Mouse (Mus musculus) c-Kit-positive CD71-positive TER-119-positive erythroid progenitor cells, embryonic 14.5 days (primary cell): ENCODE data around the gene Col18a1.

ENCODE experiments used
- DNase-seq: peaks from one replicate; pipeline ENCODE4 v3.0.0-alpha.2; 2013; ENCODE audit warnings: low spot score

Col18a1 gene

GRCm38 (mm10) chr10:77182804-77183331 lies 16.5 kb upstream of the Col18a1 start:
- DNase-seq, result no peak

DNA sequence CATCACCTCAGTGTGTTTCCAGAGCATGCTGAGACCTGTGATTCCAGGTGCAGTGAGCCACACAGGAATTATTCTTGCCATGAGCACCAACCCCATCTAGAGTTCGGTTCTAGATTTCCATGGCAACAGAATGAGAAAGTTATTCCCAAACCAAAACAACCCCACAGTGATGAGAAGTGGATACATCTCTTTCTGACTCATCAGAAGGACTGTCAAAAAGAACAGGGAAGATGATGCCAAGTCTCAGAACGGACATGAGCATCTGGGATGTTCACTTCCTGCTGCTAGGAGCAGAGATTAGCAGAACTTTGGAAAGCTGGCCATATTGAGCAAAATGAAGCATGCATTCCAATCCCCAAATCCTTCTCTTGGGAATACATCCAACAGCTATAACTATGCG lies 13.8 kb upstream of the Col18a1 start:
- DNase-seq, result no peak

DNA sequence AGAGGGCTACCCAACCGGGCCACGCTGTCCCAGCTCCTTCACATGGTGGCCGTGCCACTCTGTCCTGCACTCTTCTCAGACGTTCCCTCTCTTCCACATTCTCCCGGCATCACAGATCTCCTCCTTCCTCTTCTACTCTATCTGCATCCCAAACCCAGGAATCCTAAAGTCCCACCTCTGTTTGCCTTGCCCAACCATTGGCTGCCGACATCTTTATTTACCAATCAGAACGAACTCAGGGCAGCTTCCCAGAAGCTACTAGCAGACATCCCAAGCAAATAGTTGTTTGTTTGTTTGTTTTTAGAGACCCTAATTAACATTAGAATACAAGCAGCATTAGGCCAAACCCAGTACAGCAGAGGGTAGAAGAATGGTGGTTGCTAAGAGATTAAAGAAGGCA lies 12.3 kb upstream of the Col18a1 start:
- no peak for DNase-seq

DNA sequence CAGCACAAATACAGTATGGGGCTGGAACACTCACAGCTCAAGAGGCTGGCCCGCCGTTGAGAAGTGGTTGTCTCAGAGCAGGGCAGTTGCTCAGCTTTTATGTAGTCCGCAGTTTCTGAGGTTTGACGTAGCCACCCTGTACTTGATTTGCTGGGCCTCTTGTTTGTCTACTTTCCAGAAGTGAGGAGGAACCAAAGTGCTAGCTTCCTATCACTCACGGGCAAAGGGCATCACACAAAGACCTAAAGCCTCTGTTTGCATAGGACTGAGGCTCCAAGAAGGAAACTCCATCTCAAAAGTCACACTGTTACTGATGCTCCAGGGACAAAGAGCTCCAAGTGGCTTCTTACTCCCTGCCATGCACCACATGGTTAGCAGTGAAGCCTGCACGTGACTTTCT lies 4.1 kb upstream of the Col18a1 start:
- DNase-seq, result no peak

- no peak for DNase-seq
Observed at GRCm38 (mm10) chr10:77165318-77165945, 916 bp downstream of the Col18a1 start.

GRCm38 (mm10) chr10:77164437-77165052 lies 1.8 kb downstream of the Col18a1 start:
- no peak for DNase-seq

- DNase-seq, result no peak
Observed at GRCm38 (mm10) chr10:77164041-77164436, 2.3 kb downstream of the Col18a1 start.

DNA sequence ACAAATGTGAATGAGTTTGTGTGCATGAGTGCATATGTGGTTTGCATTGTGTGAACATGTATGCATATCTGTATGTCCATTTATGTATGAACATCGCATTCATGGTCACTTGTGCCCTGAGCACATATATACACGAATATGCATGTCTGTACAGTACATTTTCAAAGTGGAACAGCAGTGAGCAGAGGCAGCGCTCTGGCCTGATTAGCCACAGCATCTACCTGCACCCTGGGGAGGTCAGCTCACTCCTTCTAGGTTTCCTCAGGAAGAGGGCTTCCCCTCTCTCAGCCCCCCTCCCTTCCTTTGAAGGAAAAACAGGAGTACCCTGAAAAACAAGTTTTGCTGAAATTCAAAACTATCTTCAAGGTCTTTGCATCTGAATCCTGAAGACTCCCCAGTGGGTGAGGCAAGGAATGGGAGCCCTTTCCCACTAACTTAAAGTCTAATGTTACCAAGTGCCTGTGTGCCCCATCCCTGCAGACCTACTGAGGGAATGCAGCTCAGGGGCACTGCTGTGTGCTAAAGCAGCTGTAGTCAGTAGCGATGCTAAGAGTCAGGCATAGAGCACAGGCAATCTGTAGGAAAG lies 2.9 kb downstream of the Col18a1 start:
- DNase-seq, result no peak

- DNase-seq, result peak; percentile 62
Observed at GRCm38 (mm10) chr10:77159573-77159972, 6.8 kb downstream of the Col18a1 start.

GRCm38 (mm10) chr10:77158948-77159347 lies 7.4 kb downstream of the Col18a1 start:
- peak; percentile 28 for DNase-seq

DNA sequence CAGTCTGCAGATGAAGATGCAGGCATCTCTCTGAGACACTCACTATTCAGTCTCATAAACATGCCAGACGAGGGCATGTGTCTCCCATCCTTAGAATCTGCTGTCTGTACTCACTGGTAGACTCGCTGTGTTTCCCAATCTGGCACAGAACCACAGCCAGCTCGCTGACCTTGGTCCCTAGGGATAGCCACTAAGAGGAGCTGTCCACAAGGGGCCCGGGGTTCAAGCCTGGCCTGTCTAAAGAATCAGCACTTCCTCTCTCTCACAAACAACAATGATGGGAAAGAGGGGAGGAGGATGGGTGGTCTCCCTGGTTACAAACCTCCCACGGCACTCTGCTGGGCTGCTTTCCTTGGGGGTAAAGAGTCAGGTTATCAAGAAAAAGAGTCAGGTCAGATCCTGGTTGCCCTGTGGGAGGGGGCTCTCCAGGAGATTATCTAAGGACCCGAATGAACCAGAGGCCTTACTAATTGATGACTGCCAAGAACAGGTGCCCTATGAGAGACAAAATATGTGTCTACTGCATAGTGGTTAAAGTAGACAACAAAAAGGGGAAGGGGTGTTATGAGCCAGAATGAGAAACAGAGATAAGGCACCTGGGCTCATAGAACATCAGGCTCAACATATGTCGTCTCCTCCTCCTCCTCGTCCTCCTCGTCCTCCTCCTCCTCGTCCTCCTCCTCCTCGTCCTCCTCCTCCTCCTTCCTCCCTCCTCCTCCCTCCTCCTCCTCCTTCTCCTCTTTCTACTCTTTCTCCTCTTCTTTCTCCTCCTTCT lies 8.9 kb downstream of the Col18a1 start:
- no peak for DNase-seq

- DNase-seq, result no peak
Observed at GRCm38 (mm10) chr10:77152178-77152621, 14.1 kb downstream of the Col18a1 start.

GRCm38 (mm10) chr10:77151551-77152002 lies 14.8 kb downstream of the Col18a1 start:
- no peak for DNase-seq

- no peak for DNase-seq
Observed at GRCm38 (mm10) chr10:77150947-77151521, 15.3 kb downstream of the Col18a1 start.

DNA sequence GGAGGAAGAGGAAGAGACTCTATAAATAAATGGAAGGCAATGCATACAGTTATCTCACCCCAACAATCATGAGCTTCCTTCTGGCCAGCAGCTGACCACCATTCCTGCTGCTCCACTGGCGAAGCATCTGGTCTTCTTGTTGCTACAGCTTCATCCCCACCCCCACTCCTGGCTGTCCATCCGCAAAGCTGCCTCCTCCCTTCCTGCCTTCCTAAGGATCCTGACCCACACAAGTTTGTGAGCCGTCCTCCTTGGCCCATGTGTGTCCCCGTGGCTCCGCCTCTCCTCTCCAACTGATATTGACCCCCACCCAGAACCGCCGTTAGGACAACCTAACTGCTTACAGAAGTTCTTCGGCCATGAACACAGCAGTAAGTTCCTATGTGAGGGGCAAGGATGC lies 16.3 kb downstream of the Col18a1 start:
- DNase-seq, result no peak

- no peak for DNase-seq
Observed at GRCm38 (mm10) chr10:77147545-77147944, 18.8 kb downstream of the Col18a1 start.

GRCm38 (mm10) chr10:77146901-77147463 lies 19.4 kb downstream of the Col18a1 start:
- DNase-seq, result no peak

DNA sequence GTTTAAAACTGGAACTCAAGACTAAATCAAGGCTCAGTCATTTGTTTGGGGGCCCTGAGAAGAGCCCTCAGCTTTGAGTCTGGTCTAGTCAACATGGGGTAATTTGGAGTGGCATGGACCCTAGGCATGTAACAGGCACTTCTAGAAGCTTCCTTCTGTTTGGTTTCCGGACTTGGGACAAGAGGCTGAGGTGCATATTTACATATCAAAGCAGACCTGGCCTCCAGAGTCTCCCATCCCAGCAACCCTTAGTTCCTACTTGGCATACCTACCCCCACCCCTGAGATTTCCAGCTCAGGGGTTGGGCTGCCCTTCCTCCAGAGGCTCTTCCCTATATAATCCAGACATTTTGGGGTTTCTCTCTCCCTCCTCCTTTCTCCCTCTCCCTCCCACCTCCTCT lies 20.4 kb downstream of the Col18a1 start:
- no peak for DNase-seq

GRCm38 (mm10) chr10:77144372-77144771 lies 22.0 kb downstream of the Col18a1 start:
- no peak for DNase-seq

DNA sequence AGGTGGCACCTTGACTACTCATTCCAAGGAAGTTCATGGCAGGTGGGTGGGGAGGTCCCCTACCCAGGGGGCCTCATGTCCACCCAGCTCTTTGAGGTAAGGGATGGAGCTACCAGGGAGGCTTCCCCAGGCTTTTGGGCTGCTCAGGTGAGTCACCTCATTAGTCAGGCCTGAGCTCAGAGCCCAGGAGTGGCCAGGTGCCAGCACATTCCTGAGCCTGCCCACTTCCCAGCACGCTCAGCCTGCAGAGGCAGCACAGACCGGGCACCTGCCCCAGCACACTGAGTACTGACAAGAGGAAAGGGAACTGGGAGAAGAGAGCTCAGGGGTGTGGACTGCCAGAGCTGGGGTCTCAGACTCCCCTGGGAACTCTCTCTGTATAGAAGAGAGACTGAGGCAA lies 24.0 kb downstream of the Col18a1 start:
- no peak for DNase-seq

DNA sequence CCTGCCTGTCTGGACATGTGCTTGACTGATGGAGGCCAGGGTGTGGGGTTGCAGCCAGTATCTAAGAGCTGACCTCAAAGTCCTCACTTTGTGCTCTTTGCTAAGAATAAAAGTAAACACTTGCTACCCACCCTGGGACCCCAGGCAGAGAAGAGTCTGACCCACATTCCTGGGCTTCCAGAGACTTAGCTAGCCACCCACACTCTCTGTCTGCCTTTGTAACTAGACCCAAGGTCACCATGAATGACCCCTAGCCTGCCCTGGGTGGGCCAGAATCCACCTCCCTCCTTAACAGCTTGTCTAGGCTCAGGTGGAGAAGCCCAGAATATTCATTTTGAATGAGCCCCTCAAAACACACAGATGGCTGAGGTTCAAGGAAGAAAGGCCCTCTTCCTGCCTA lies 28.0 kb downstream of the Col18a1 start:
- no peak for DNase-seq

GRCm38 (mm10) chr10:77136205-77136604 lies 30.1 kb downstream of the Col18a1 start:
- DNase-seq, result no peak
